Mouse (Mus musculus) hindbrain, embryonic 16.5 days (tissue): ENCODE measurements around the gene Rarres2. TPM values are rescaled to one million over a fixed set of nuclear protein-coding genes. Genes with fewer than 3 reads are reported as not detected.
A peak's percentile ranks its signal among the peaks of the same experiment; 100 is the strongest.

Source experiments
- ATAC-seq: fragments of 200-750 bp; cut with Nextera tagmentation; 2 replicates; pipeline ENCODE4 v1.8.0; 2017; ENCODE audit warnings: moderate TSS enrichment, moderate library complexity
- H3K27ac ChIP-seq: fragments of 300-500 bp; sonication (generic); 2 replicates; pipeline ENCODE4 v1.5.1; 2014; ENCODE audit warnings: low read depth, mild to moderate bottlenecking, control low read depth, low read length, moderate library complexity
- H3K27me3 ChIP-seq: fragments of 300-500 bp; sonication (generic); replicated peaks from 2 replicates; pipeline ENCODE4 v1.6.1; 2014; ENCODE audit warnings: low read length; ENCODE audit not compliant: control insufficient read depth, insufficient read depth
- H3K36me3 ChIP-seq: fragments of 300-500 bp; sonication (generic); 2 replicates; pipeline ENCODE4 v1.6.1; 2014; ENCODE audit warnings: mild to moderate bottlenecking, low read length, moderate library complexity, mixed read lengths; ENCODE audit not compliant: control insufficient read depth, insufficient read depth
- H3K4me1 ChIP-seq: fragments of 300-500 bp; sonication (generic); 2 replicates; pipeline ENCODE4 v1.6.1; 2014; ENCODE audit warnings: low read depth, low read length; ENCODE audit not compliant: control insufficient read depth, insufficient read depth
- H3K4me2 ChIP-seq: fragments of 300-500 bp; sonication (generic); 2 replicates; pipeline ENCODE4 v1.6.1; 2014; ENCODE audit warnings: mild to moderate bottlenecking, low read length, control low read depth, moderate library complexity
- H3K4me3 ChIP-seq: fragments of 300-500 bp; sonication (generic); 2 replicates; pipeline ENCODE4 v1.5.1; 2014; ENCODE audit warnings: mild to moderate bottlenecking, low read length, control low read depth, moderate library complexity
- H3K9ac ChIP-seq: fragments of 300-500 bp; sonication (generic); 2 replicates; pipeline ENCODE4 v1.6.1; 2014; ENCODE audit warnings: low read depth, mild to moderate bottlenecking, control low read depth, low read length, moderate library complexity
- H3K9me3 ChIP-seq: fragments of 300-500 bp; sonication (generic); 2 replicates; pipeline ENCODE4 v1.6.1; 2014; ENCODE audit warnings: mild to moderate bottlenecking, low read length, moderate library complexity; ENCODE audit not compliant: control insufficient read depth
- WGBS: fragments of 180-500 bp; shearing (Covaris S2); extraction: QIAGEN DNeasy Blood & Tissue Kit; methylation state at CpG from one replicate; pipeline ENCODE4 v1.1.7; 2014; 5-methylcytosine and 5-hydroxymethylcytosine counted together
- polyA plus RNA-seq: library from polyadenylated mRNA; unstranded; fragments of >200 nt; fragmentation: Nextera tagmentation; extraction: Ambion mirVana; gene quantifications from 2 replicates; pipeline ENCODE4 v1.2.1, GENCODE M21; 2015

Rarres2 gene
- polyA plus RNA-seq, 1 experiment from 2014 or later: 7.8 TPM

GRCm38 (mm10) chr6:48568036-48568984 lies 4.3 kb downstream of the Rarres2 start:
- H3K27ac ChIP-seq: peak overlapping the region; percentile 44; the same call in 1 of the 2 replicates
- H3K27me3 ChIP-seq: no peaks in the 10 kb centered on the region
- H3K4me3 ChIP-seq: no peak overlapping the region
- H3K4me2 ChIP-seq: no peak overlapping the region
- WGBS: 76% methylated on average over 21 of the region's 21 CpGs
- H3K9me3 ChIP-seq: no peaks in the 10 kb centered on the region
- H3K36me3 ChIP-seq: peaks cover 11% of the 10 kb centered on the region
- H3K9ac ChIP-seq: no peak overlapping the region; the same call in 1 of the 2 replicates
- ATAC-seq: peak; percentile 64
- peaks cover 3% of the 10 kb centered on the region; the same call in 1 of the 2 replicates for H3K4me1 ChIP-seq

- peaks cover 3% of the 10 kb centered on the region; the same call in 1 of the 2 replicates for H3K4me1 ChIP-seq
- WGBS: 48% methylated on average over 5 of the region's 5 CpGs
- no peak overlapping the region for H3K4me2 ChIP-seq
- H3K9ac ChIP-seq: no peak overlapping the region
- H3K36me3 ChIP-seq: peaks cover 11% of the 10 kb centered on the region
- no peak for ATAC-seq
- H3K9me3 ChIP-seq: no peaks in the 10 kb centered on the region
- no peak overlapping the region for H3K27ac ChIP-seq
- no peaks in the 10 kb centered on the region for H3K27me3 ChIP-seq
- H3K4me3 ChIP-seq: no peak overlapping the region
Measured at GRCm38 (mm10) chr6:48566312-48566711, 6.3 kb downstream of the Rarres2 start.

- H3K4me2 ChIP-seq: no peak overlapping the region
- no peak overlapping the region for H3K27ac ChIP-seq
- no peaks in the 10 kb centered on the region for H3K9me3 ChIP-seq
- H3K27me3 ChIP-seq: no peaks in the 10 kb centered on the region
- peaks cover 11% of the 10 kb centered on the region for H3K36me3 ChIP-seq
- WGBS: 93% methylated on average over 4 of the region's 4 CpGs
- H3K9ac ChIP-seq: no peak overlapping the region
- H3K4me3 ChIP-seq: no peak overlapping the region
- no peak for ATAC-seq
- peaks cover 3% of the 10 kb centered on the region; the same call in 1 of the 2 replicates for H3K4me1 ChIP-seq
Measured at GRCm38 (mm10) chr6:48565693-48566310, 6.8 kb downstream of the Rarres2 start.

GRCm38 (mm10) chr6:48555956-48556355 lies 16.6 kb downstream of the Rarres2 start:
- Histone ChIP-seq H3K9ac (no peak overlapping the region), H3K27ac (no peak overlapping the region), H3K36me3 (no peaks in the 10 kb centered on the region; the same call in 1 of the 2 replicates), H3K27me3 (no peaks in the 10 kb centered on the region), H3K4me3 (no peak overlapping the region; the same call in 1 of the 2 replicates), H3K4me1 (peaks cover 9% of the 10 kb centered on the region), H3K9me3 (no peaks in the 10 kb centered on the region), H3K4me2 (peak overlapping the region; percentile 76)
- 87% methylated on average over 3 of the region's 3 CpGs for WGBS
- ATAC-seq: no peak

GRCm38 (mm10) chr6:48555104-48555890 lies 17.3 kb downstream of the Rarres2 start:
- ATAC-seq: peak; percentile 87
- peak overlapping the region; percentile 94 for H3K27ac ChIP-seq
- H3K9ac ChIP-seq: peak overlapping the region; percentile 82
- H3K27me3 ChIP-seq: no peaks in the 10 kb centered on the region
- WGBS: 30% methylated on average over 13 of the region's 14 CpGs
- no peaks in the 10 kb centered on the region; the same call in 1 of the 2 replicates for H3K36me3 ChIP-seq
- no peaks in the 10 kb centered on the region for H3K9me3 ChIP-seq
- peak overlapping the region; percentile 76 for H3K4me2 ChIP-seq
- peak overlapping the region; percentile 62 for H3K4me3 ChIP-seq
- H3K4me1 ChIP-seq: peaks cover 9% of the 10 kb centered on the region

GRCm38 (mm10) chr6:48554280-48555103 lies 18.1 kb downstream of the Rarres2 start, which contains the start of gene Lrrc61:
Gene Lrrc61 (plus strand): TSS chr6:48554796.
- peak within 1 kb of the TSS; percentile 82 for H3K9ac ChIP-seq
- under 1% methylated on average over 39 of the region's 39 CpGs for WGBS
- H3K27me3 ChIP-seq: no peaks in the 10 kb centered on the region
- no peaks in the 10 kb centered on the region for H3K9me3 ChIP-seq
- H3K27ac ChIP-seq: peak within 1 kb of the TSS; percentile 94
- H3K36me3 ChIP-seq: no peaks in the 10 kb centered on the region; the same call in 1 of the 2 replicates
- peak; percentile 95 for ATAC-seq
- H3K4me1 ChIP-seq: peaks cover 9% of the 10 kb centered on the region
- H3K4me2 ChIP-seq: peak within 1 kb of the TSS; percentile 76
- peak within 1 kb of the TSS; percentile 62 for H3K4me3 ChIP-seq

GRCm38 (mm10) chr6:48553819-48554218 lies 18.8 kb downstream of the Rarres2 start:
- peak overlapping the region; percentile 82 for H3K9ac ChIP-seq
- no peaks in the 10 kb centered on the region for H3K9me3 ChIP-seq
- 71% methylated on average over 4 of the region's 4 CpGs for WGBS
- peak overlapping the region; percentile 76 for H3K4me2 ChIP-seq
- no peaks in the 10 kb centered on the region for H3K27me3 ChIP-seq
- peak overlapping the region; percentile 62 for H3K4me3 ChIP-seq
- H3K36me3 ChIP-seq: no peaks in the 10 kb centered on the region; the same call in 1 of the 2 replicates
- peak; percentile 19 for ATAC-seq
- H3K4me1 ChIP-seq: peaks cover 9% of the 10 kb centered on the region
- peak overlapping the region; percentile 94 for H3K27ac ChIP-seq

DNA sequence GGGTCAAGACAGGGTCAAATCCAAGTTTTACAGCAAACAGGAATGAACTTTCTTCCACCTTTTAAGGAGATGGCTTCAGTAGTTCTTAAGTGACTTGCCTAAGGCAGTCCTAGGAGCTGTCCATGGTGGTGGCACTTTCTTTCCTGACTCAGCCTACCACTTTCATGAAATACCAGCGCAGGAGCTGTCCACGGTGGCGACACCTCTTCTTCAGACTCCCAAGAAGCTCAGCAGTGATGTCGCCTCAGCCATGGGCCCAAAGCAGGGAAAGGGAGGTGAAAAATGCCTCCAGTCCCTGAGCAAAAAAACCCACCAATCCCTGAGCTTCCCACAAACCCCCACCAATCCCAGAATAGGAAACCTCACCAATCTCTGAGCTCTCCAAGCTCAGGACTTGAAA lies 19.7 kb downstream of the Rarres2 start:
- no peak for ATAC-seq
- Histone ChIP-seq H3K4me3 (no peak overlapping the region), H3K27ac (no peak overlapping the region), H3K4me1 (peaks cover 9% of the 10 kb centered on the region), H3K36me3 (no peaks in the 10 kb centered on the region; the same call in 1 of the 2 replicates), H3K27me3 (no peaks in the 10 kb centered on the region), H3K4me2 (no peak overlapping the region), H3K9ac (no peak overlapping the region), H3K9me3 (no peaks in the 10 kb centered on the region)
- 63% methylated on average over 4 of the region's 4 CpGs for WGBS
